Mouse (Mus musculus): ENCODE data around the gene Pxt1. TPM values are rescaled to one million over a fixed set of nuclear protein-coding genes. Genes with fewer than 3 reads are reported as not detected.

Pxt1 gene
- polyA plus RNA-seq, 1 experiment from 2014 or later, result not detected

GRCm38 (mm10) chr17:28942101-28942500 is 1.5 kb downstream of the Pxt1 start:
- WGBS, result 80% methylated on average over 10 of the region's 11 CpGs
- Histone ChIP-seq H3K27me3 (no peaks in the 10 kb centered on the region), H3K9me3 (no peaks in the 10 kb centered on the region), H3K4me3 (no peak overlapping the region), H3K36me3 (no peaks in the 10 kb centered on the region), H3K9ac (replicated peaks) (no peak overlapping the region), H3K27ac (replicated peaks) (no peak overlapping the region), H3K4me2 (replicated peaks) (no peak overlapping the region), H3K4me1 (no peaks in the 10 kb centered on the region)
- ATAC-seq (replicated peaks), result no peak

- Histone ChIP-seq H3K4me1 (no peaks in the 10 kb centered on the region), H3K9ac (replicated peaks) (no peak overlapping the region), H3K36me3 (no peaks in the 10 kb centered on the region), H3K27ac (replicated peaks) (no peak overlapping the region), H3K4me2 (replicated peaks) (no peak overlapping the region), H3K4me3 (no peak overlapping the region), H3K27me3 (no peaks in the 10 kb centered on the region), H3K9me3 (no peaks in the 10 kb centered on the region)
- WGBS, result 89% methylated on average over 25 of the region's 25 CpGs
- no peak for ATAC-seq (replicated peaks)
Measured at GRCm38 (mm10) chr17:28940776-28941555, 2.7 kb downstream of the Pxt1 start.

- H3K4me2 ChIP-seq (replicated peaks), result no peak overlapping the region
- H3K9ac ChIP-seq (replicated peaks), result no peak overlapping the region
- H3K36me3 ChIP-seq, result no peaks in the 10 kb centered on the region
- H3K9me3 ChIP-seq, result no peaks in the 10 kb centered on the region
- no peak for ATAC-seq (replicated peaks)
- no peaks in the 10 kb centered on the region for H3K4me1 ChIP-seq
- WGBS, result 84% methylated on average over 10 of the region's 10 CpGs
- no peaks in the 10 kb centered on the region for H3K27me3 ChIP-seq
- H3K4me3 ChIP-seq, result no peak overlapping the region
- H3K27ac ChIP-seq (replicated peaks), result no peak overlapping the region
Measured at GRCm38 (mm10) chr17:28936622-28937345, 6.9 kb downstream of the Pxt1 start.

- no peak overlapping the region for H3K9ac ChIP-seq (replicated peaks)
- 93% methylated on average over 7 of the region's 7 CpGs for WGBS
- no peak for ATAC-seq (replicated peaks)
Measured at GRCm38 (mm10) chr17:28936133-28936532, 7.5 kb downstream of the Pxt1 start.

GRCm38 (mm10) chr17:28934120-28934916 is 9.3 kb downstream of the Pxt1 start:
- H3K4me1 ChIP-seq, result peaks cover 10% of the 10 kb centered on the region
- no peak overlapping the region for H3K4me2 ChIP-seq (replicated peaks)
- H3K27me3 ChIP-seq, result no peaks in the 10 kb centered on the region
- ATAC-seq (replicated peaks), result no peak
- no peak overlapping the region for H3K9ac ChIP-seq (replicated peaks)
- H3K36me3 ChIP-seq, result no peaks in the 10 kb centered on the region
- no peak overlapping the region for H3K27ac ChIP-seq (replicated peaks)
- 74% methylated on average over 19 of the region's 19 CpGs for WGBS
- no peak overlapping the region for H3K4me3 ChIP-seq
- no peaks in the 10 kb centered on the region for H3K9me3 ChIP-seq

More at GRCm38 (mm10) chr17:28936133-28936532, 7.5 kb downstream of the Pxt1 start:
- Histone ChIP-seq H3K9me3 (no peaks in the 10 kb centered on the region), H3K4me2 (replicated peaks) (no peak overlapping the region), H3K36me3 (no peaks in the 10 kb centered on the region), H3K4me3 (no peak overlapping the region), H3K27ac (replicated peaks) (no peak overlapping the region), H3K4me1 (no peaks in the 10 kb centered on the region), H3K27me3 (no peaks in the 10 kb centered on the region)

GRCm38 (mm10) chr17:28932274-28932673 is 11.4 kb downstream of the Pxt1 start:
- H3K4me2 ChIP-seq (replicated peaks), result no peak overlapping the region
- no peak overlapping the region for H3K9ac ChIP-seq (replicated peaks)
- no peak for ATAC-seq (replicated peaks)
- H3K36me3 ChIP-seq, result no peaks in the 10 kb centered on the region
- no peaks in the 10 kb centered on the region for H3K27me3 ChIP-seq
- H3K4me3 ChIP-seq, result no peak overlapping the region
- WGBS, result 89% methylated on average over 4 of the region's 4 CpGs
- peaks cover 10% of the 10 kb centered on the region for H3K4me1 ChIP-seq
- H3K27ac ChIP-seq (replicated peaks), result no peak overlapping the region
- no peaks in the 10 kb centered on the region for H3K9me3 ChIP-seq

- Histone ChIP-seq H3K27me3 (no peaks in the 10 kb centered on the region), H3K9me3 (no peaks in the 10 kb centered on the region), H3K4me3 (no peak overlapping the region), H3K4me2 (replicated peaks) (no peak overlapping the region), H3K27ac (replicated peaks) (no peak overlapping the region), H3K9ac (replicated peaks) (no peak overlapping the region), H3K36me3 (no peaks in the 10 kb centered on the region), H3K4me1 (peaks cover 10% of the 10 kb centered on the region)
- ATAC-seq (replicated peaks), result no peak
- WGBS, result 92% methylated on average over 18 of the region's 18 CpGs
Measured at GRCm38 (mm10) chr17:28931436-28932211, 12.0 kb downstream of the Pxt1 start.

GRCm38 (mm10) chr17:28930392-28931074 is 13.1 kb downstream of the Pxt1 start:
- peak overlapping the region; percentile 11 for H3K4me2 ChIP-seq (replicated peaks)
- H3K9ac ChIP-seq (replicated peaks), result no peak overlapping the region
- no peaks in the 10 kb centered on the region for H3K36me3 ChIP-seq
- peaks cover 10% of the 10 kb centered on the region for H3K4me1 ChIP-seq
- H3K27me3 ChIP-seq, result no peaks in the 10 kb centered on the region
- 0 out of 2 replicates have a peak, but pooled peaks have one; percentile 58 for ATAC-seq (replicated peaks)
- H3K27ac ChIP-seq (replicated peaks), result peak overlapping the region; percentile 35
- no peaks in the 10 kb centered on the region for H3K9me3 ChIP-seq
- H3K4me3 ChIP-seq, result no peak overlapping the region
- WGBS, result 27% methylated on average over 14 of the region's 14 CpGs

- Histone ChIP-seq H3K36me3 (no peaks in the 10 kb centered on the region), H3K9ac (replicated peaks) (no peak overlapping the region), H3K4me3 (no peak overlapping the region), H3K9me3 (no peaks in the 10 kb centered on the region), H3K4me2 (replicated peaks) (no peak overlapping the region), H3K27me3 (no peaks in the 10 kb centered on the region), H3K4me1 (peaks cover 10% of the 10 kb centered on the region), H3K27ac (replicated peaks) (no peak overlapping the region)
- no peak for ATAC-seq (replicated peaks)
- WGBS, result 93% methylated on average over 4 of the region's 4 CpGs
Measured at GRCm38 (mm10) chr17:28929369-28929768, 14.3 kb downstream of the Pxt1 start.

GRCm38 (mm10) chr17:28928004-28928403 is 15.6 kb downstream of the Pxt1 start:
- Histone ChIP-seq H3K27me3 (no peaks in the 10 kb centered on the region), H3K9me3 (no peaks in the 10 kb centered on the region), H3K36me3 (no peaks in the 10 kb centered on the region), H3K27ac (replicated peaks) (no peak overlapping the region), H3K4me1 (peaks cover 10% of the 10 kb centered on the region), H3K4me2 (replicated peaks) (no peak overlapping the region), H3K4me3 (no peak overlapping the region), H3K9ac (replicated peaks) (no peak overlapping the region)
- WGBS, result 90% methylated on average over 9 of the region's 9 CpGs
- ATAC-seq (replicated peaks), result no peak

Measured in forebrain, embryonic 15.5 days (tissue).